ENCODE assay signal across 12 mouse cellular contexts in genomic region chrX:162728228-162728627, GRCm38 (mm10). TPM values are rescaled to one million over a fixed set of nuclear protein-coding genes. Genes with fewer than 3 reads are reported as not detected.
DNase-seq lines count a peak whose midpoint lies in the region; ATAC-seq lines count a peak whose summit lies in the region.
"Had no signal": no experiment of that assay in that cellular context is flagged by ENCODE, and none has a peak within 500 bp of the region (broad histone marks: within the 10 kb centered on the region; RNA-seq: fewer than 3 reads in every experiment).

No protein-coding gene starts in this region.

- no peak overlapping the region for H3K4me3 ChIP-seq in hindbrain, embryonic 11.5 days (ENCODE audit: low read depth, low read length)
- H3K4me3 ChIP-seq in hindbrain, embryonic 12.5 days: no peak overlapping the region
- H3K4me3 ChIP-seq in midbrain, embryonic 14.5 days (replicated peaks; ENCODE audit: low read depth, low read length): no peak overlapping the region
- no peak overlapping the region for H3K4me3 ChIP-seq in midbrain, embryonic 15.5 days
- no peak overlapping the region for H3K4me3 ChIP-seq in embryonic facial prominence, embryonic 10.5 days
- H3K4me3 ChIP-seq: myocyte had no signal

- no peaks in the 10 kb centered on the region for H3K36me3 ChIP-seq in hindbrain, embryonic 11.5 days (ENCODE audit: control insufficient read depth, insufficient read depth, low read length)
- H3K36me3 ChIP-seq in hindbrain, embryonic 12.5 days: no peaks in the 10 kb centered on the region
- no peaks in the 10 kb centered on the region for H3K36me3 ChIP-seq in midbrain, embryonic 14.5 days (ENCODE audit: control insufficient read depth, insufficient read depth, low read length)
- H3K36me3 ChIP-seq in midbrain, embryonic 15.5 days (replicated peaks): no peaks in the 10 kb centered on the region
- H3K36me3 ChIP-seq in embryonic facial prominence, embryonic 10.5 days (replicated peaks): no peaks in the 10 kb centered on the region
- H3K36me3 ChIP-seq: limb, embryonic 10.5 days had no signal

- 41% methylated on average over 7 of the region's 7 CpGs for WGBS in hindbrain, embryonic 11.5 days
- WGBS in hindbrain, embryonic 12.5 days: 36% methylated on average over 7 of the region's 7 CpGs
- 19% methylated on average over 7 of the region's 7 CpGs for WGBS in midbrain, embryonic 14.5 days
- WGBS in midbrain, embryonic 15.5 days: 18% methylated on average over 7 of the region's 7 CpGs
- 33% methylated on average over 7 of the region's 7 CpGs for WGBS in embryonic facial prominence, embryonic 10.5 days

- H3K9me3 ChIP-seq in hindbrain, embryonic 11.5 days (ENCODE audit: control insufficient read depth, low read length): no peaks in the 10 kb centered on the region
- H3K9me3 ChIP-seq in hindbrain, embryonic 12.5 days (replicated peaks): no peaks in the 10 kb centered on the region
- no peaks in the 10 kb centered on the region for H3K9me3 ChIP-seq in midbrain, embryonic 14.5 days (ENCODE audit: control insufficient read depth, low read length)
- no peaks in the 10 kb centered on the region for H3K9me3 ChIP-seq in midbrain, embryonic 15.5 days
- H3K9me3 ChIP-seq in embryonic facial prominence, embryonic 10.5 days: no peaks in the 10 kb centered on the region
- H3K9me3 ChIP-seq: limb, embryonic 10.5 days had no signal

- H3K27me3 ChIP-seq in hindbrain, embryonic 11.5 days (ENCODE audit: control insufficient read depth, insufficient read depth, low read length): no peaks in the 10 kb centered on the region
- no peaks in the 10 kb centered on the region for H3K27me3 ChIP-seq in hindbrain, embryonic 12.5 days
- H3K27me3 ChIP-seq in midbrain, embryonic 14.5 days (ENCODE audit: control insufficient read depth, insufficient read depth, low read length): no peaks in the 10 kb centered on the region
- H3K27me3 ChIP-seq in midbrain, embryonic 15.5 days (replicated peaks): no peaks in the 10 kb centered on the region
- H3K27me3 ChIP-seq in embryonic facial prominence, embryonic 10.5 days (replicated peaks; ENCODE audit: low read depth, poor library complexity, severe bottlenecking): peaks cover 14% of the 10 kb centered on the region

- H3K27ac ChIP-seq in hindbrain, embryonic 11.5 days (ENCODE audit: low read depth, low read length): no peak overlapping the region
- no peak overlapping the region for H3K27ac ChIP-seq in hindbrain, embryonic 12.5 days
- H3K27ac ChIP-seq in midbrain, embryonic 14.5 days (replicated peaks; ENCODE audit: low read depth, low read length): no peak overlapping the region
- no peak overlapping the region for H3K27ac ChIP-seq in midbrain, embryonic 15.5 days
- H3K27ac ChIP-seq in embryonic facial prominence, embryonic 10.5 days (replicated peaks): peak overlapping the region; percentile 26

- no peak overlapping the region for H3K9ac ChIP-seq in hindbrain, embryonic 11.5 days (ENCODE audit: low read depth, low read length)
- no peak overlapping the region for H3K9ac ChIP-seq in hindbrain, embryonic 12.5 days
- H3K9ac ChIP-seq in midbrain, embryonic 14.5 days (replicated peaks; ENCODE audit: low read length): no peak overlapping the region
- no peak overlapping the region for H3K9ac ChIP-seq in midbrain, embryonic 15.5 days
- H3K9ac ChIP-seq: lung, embryonic 14.5 days had no signal

- no peak for ATAC-seq in hindbrain, embryonic 11.5 days (ENCODE audit: low FRiP score)
- no peak for ATAC-seq in hindbrain, embryonic 12.5 days (ENCODE audit: low FRiP score)
- ATAC-seq in midbrain, embryonic 14.5 days (ENCODE audit: low FRiP score, low TSS enrichment): no peak
- ATAC-seq in midbrain, embryonic 15.5 days (replicated peaks): no peak

- DNase-seq in hindbrain, embryonic 11.5 days (ENCODE audit: low spot score): peak; percentile 42
- peak; percentile 29 for DNase-seq in midbrain, embryonic 14.5 days
- DNase-seq in embryonic facial prominence, embryonic 10.5 days (ENCODE audit: low spot score): peak; percentile 14
- peak; percentile 41 for DNase-seq in retina, embryonic 14.5 days (ENCODE audit: low spot score)
- no peak for DNase-seq in urinary bladder, postnatal 10 days (ENCODE audit: low spot score)
- DNase-seq: cerebellum, adult 18-20 months; kidney, postnatal 14 days; lung, embryonic 14.5 days had no signal

- H3K4me2 ChIP-seq in hindbrain, embryonic 11.5 days (replicated peaks; ENCODE audit: low read depth, low read length): no peak overlapping the region
- no peak overlapping the region for H3K4me2 ChIP-seq in hindbrain, embryonic 12.5 days (replicated peaks)
- H3K4me2 ChIP-seq in midbrain, embryonic 14.5 days (ENCODE audit: low read length): no peak overlapping the region
- no peak overlapping the region for H3K4me2 ChIP-seq in midbrain, embryonic 15.5 days
- H3K4me2 ChIP-seq: lung, embryonic 14.5 days had no signal

- H3K4me1 ChIP-seq in hindbrain, embryonic 11.5 days (replicated peaks; ENCODE audit: control insufficient read depth, insufficient read depth, low read length): no peaks in the 10 kb centered on the region
- no peaks in the 10 kb centered on the region for H3K4me1 ChIP-seq in hindbrain, embryonic 12.5 days
- no peaks in the 10 kb centered on the region for H3K4me1 ChIP-seq in midbrain, embryonic 14.5 days (ENCODE audit: control insufficient read depth, insufficient read depth, low read length)
- H3K4me1 ChIP-seq in midbrain, embryonic 15.5 days: no peaks in the 10 kb centered on the region
- peaks cover 13% of the 10 kb centered on the region for H3K4me1 ChIP-seq in embryonic facial prominence, embryonic 10.5 days

RNA-seq across cellular contexts. Expression of gene Rbbp7, which starts 32.0 kb away (rescaled TPM):
- polyA plus RNA-seq in hindbrain, embryonic 11.5 days (2014; fragmentation: Nextera tagmentation; extraction: Ambion mirVana): 318 and 333 TPM in 2 replicates
- 283 and 286 TPM in 2 replicates for polyA plus RNA-seq in hindbrain, embryonic 12.5 days (2016; fragmentation: Nextera tagmentation; extraction: Ambion mirVana)
- polyA plus RNA-seq in midbrain, embryonic 14.5 days (2014; fragmentation: Nextera tagmentation; extraction: Ambion mirVana): 192 and 214 TPM in 2 replicates
- 201 and 210 TPM in 2 replicates for polyA plus RNA-seq in midbrain, embryonic 15.5 days (2015; fragmentation: Nextera tagmentation; extraction: Ambion mirVana)
- 414 and 415 TPM in 2 replicates for polyA plus RNA-seq in embryonic facial prominence, embryonic 10.5 days (2016; fragmentation: Nextera tagmentation; extraction: Ambion mirVana)
